Mouse (Mus musculus) adipocyte (in vitro differentiated cells): ENCODE measurements around the gene Cdh26.

Experiments
- DNase-seq: peaks from one replicate; pipeline ENCODE4 v3.0.0-alpha.2; 2016; ENCODE audit warnings: low spot score

The Cdh26 gene

GRCm38 (mm10) chr2:178508279-178508678 is 77.9 kb downstream of the Cdh26 start:
- no peak for DNase-seq

DNA sequence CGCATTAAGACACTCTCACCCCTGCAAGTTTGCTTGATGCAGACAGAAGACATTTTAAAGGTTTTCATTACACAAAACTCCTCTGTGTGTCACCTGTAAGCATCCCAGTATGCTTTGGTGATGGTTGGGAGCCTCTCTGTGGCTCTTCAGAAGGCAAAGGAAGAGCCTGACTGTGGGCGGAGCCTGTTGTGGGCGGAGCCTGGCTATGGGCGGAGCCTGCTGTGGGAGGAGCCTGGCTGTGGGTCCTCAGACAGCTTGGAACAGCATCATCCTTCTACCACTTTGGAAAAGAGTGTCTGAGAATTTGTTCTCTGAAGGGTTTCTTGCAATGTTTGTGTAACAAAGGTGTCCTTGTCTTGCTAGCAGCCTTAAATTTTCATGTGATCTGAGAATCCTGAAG is 82.7 kb downstream of the Cdh26 start:
- no peak for DNase-seq

- DNase-seq = no peak
Measured at GRCm38 (mm10) chr2:178513636-178514071, 83.3 kb downstream of the Cdh26 start.

DNA sequence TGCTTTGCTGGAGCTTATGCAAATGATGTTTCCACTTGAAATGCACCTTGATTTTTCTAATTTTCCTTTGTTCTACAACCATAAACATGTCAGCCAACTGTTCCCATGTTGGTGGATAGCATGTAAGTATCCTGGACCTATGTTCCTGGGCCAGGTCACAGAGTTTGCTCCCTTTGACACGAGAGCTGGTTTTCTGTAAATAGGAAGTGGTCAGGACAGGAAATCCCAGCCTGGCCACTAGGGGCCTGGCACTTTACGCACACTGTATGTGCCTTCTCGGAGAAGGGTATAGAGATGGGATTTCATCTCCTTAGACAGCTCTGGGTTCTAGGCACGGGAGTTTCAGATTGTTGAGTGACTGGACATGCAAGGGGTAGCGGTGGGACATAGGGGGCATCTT is 86.1 kb downstream of the Cdh26 start:
- no peak for DNase-seq

DNA sequence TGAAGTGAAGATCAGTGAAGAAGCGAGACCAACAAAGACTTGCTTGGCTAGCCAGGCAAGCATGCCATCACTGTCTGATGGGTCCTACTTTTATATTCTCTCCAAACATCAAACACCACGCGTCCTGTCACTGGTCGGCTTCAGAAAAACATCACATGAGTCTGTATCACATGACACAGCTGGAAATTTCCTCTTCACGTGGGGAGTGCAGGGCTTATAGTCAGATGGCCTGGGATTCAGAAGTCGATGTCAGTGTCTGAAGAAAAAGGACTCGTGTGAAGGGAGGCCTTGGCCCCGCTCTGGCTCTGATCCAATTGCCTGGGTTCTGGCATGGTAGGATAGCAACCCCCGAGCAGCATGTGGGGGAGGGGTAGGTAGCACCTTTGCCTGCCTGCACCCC is 86.6 kb downstream of the Cdh26 start:
- no peak for DNase-seq

DNA sequence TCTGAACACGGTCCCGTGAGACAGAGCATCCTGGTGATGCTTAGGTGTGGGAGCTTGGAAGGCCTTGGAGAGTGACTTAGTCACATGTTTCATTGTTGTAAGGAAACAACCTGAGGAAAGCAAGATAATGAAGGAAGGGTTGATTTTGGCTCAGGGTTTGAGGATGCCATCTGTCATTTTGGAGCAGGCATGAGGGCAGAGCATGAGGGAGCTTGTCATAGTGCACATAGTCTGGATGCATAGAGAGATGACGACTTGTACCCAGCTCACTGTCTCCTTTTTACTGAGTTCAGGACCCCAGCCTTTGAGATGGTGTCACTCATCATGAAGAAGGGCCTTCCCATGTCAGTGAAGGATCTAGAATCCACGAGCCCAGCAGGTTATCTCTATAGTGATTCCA is 89.0 kb downstream of the Cdh26 start:
- DNase-seq = no peak

- no peak for DNase-seq
Measured at GRCm38 (mm10) chr2:178520216-178520615, 89.9 kb downstream of the Cdh26 start.

GRCm38 (mm10) chr2:178522331-178522730 is 92.0 kb downstream of the Cdh26 start:
- no peak for DNase-seq

- no peak for DNase-seq
Measured at GRCm38 (mm10) chr2:178522786-178523185, 92.5 kb downstream of the Cdh26 start.

GRCm38 (mm10) chr2:178526776-178527175 is 96.4 kb downstream of the Cdh26 start:
- DNase-seq = no peak

- DNase-seq = no peak
Measured at GRCm38 (mm10) chr2:178531226-178531625, 100.9 kb downstream of the Cdh26 start.

DNA sequence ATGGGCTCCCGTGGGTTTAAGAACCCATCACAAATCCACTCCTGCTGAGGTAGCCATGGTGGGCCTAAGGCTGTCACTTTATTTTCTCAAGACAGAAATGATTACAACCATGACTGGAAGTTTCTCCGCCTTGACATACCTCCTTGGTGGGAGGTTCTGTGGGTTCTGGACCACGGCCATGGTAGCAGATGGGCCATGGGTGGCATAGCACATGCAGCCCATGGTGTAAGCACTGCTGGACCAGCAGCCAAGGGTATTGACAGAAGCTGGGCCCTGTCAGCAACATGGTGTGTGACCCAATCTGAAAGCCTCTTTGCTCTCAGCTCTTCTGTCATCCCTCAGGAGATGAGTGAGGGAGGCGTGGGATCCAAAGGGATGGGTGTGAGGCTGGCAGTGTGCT is 106.2 kb downstream of the Cdh26 start:
- DNase-seq = no peak
